ENCODE assay signal across 20 mouse cellular contexts in the genomic region with DNA sequence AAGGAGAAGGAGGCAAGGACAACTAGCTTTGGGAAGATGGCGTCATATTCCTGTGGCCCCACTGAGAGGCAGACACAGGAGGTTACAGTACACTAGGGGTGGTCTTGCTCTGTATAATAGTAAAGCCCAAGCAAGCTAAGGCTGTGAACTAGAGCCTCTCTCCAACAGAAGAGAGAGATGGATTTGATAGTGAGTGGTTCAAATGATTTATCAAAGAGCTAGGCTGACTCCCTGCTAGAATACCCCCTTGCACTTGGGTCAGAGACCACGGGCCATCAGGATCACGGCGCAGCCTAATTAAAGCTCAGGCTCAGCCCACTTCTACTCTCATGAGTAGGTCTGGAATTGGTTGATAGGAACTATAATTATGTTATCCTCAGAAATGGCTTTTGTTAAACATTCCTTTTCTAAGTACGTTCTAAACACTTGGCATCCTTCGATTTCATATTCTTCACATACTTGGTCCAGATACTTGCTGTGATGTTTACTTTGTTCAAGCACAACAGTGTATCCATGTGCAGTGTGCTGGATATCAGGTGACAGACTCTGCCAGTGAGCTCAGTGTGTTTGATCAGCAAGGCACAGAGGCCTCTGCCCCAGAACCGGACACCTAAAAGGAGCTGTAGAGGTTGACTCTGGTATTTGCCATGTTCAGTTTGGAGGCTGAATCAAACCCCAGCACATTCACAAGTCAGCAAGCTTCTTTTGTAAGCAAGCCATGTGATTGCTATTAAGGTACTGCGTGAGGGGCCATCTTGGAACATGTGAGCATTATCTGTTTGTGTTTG.
"Had no signal": no experiment of that assay in that cellular context is flagged by ENCODE, and none has a peak within 500 bp of the region (broad histone marks: within the 10 kb centered on the region; RNA-seq: fewer than 3 reads in every experiment).

No protein-coding gene starts in this region.

- DNase-seq: kidney, adult 11 months; kidney, postnatal 10 days; layer of hippocampus, adult 9-11 months; liver; liver, postnatal 0 days; right cerebral cortex, postnatal 25 days; spleen, adult 18-20 months; thymus, postnatal 25 days had no signal

- ATAC-seq: intestine, embryonic 15.5 days; liver, postnatal 0 days; midbrain, embryonic 13.5 days; midbrain, embryonic 16.5 days had no signal

- H3K4me3 ChIP-seq: intestine, embryonic 15.5 days; layer of hippocampus, adult 2 months; limb, embryonic 10.5 days; limb, embryonic 13.5 days; megakaryocyte, embryonic 14.5 days; midbrain, embryonic 10.5 days; midbrain, embryonic 13.5 days; myocyte; neural tube, embryonic 13.5 days; stomach, embryonic 15.5 days had no signal

- H3K27me3 ChIP-seq: intestine, embryonic 15.5 days; limb, embryonic 13.5 days; midbrain, embryonic 13.5 days; neural tube, embryonic 13.5 days; stomach, embryonic 15.5 days had no signal

- H3K27ac ChIP-seq: intestine, embryonic 15.5 days; layer of hippocampus, adult 2 months; limb, embryonic 10.5 days; limb, embryonic 13.5 days; liver, embryonic 14.5 days; midbrain, embryonic 10.5 days; midbrain, embryonic 13.5 days; neural tube, embryonic 13.5 days; stomach, embryonic 15.5 days had no signal

- H3K9me3 ChIP-seq: intestine, embryonic 15.5 days; limb, embryonic 10.5 days; limb, embryonic 13.5 days; megakaryocyte, embryonic 14.5 days; midbrain, embryonic 10.5 days; midbrain, embryonic 13.5 days; neural tube, embryonic 13.5 days; stomach, embryonic 15.5 days had no signal

- H3K36me3 ChIP-seq: intestine, embryonic 15.5 days; limb, embryonic 10.5 days; midbrain, embryonic 10.5 days; midbrain, embryonic 13.5 days; neural tube, embryonic 13.5 days; stomach, embryonic 15.5 days had no signal

- H3K4me1 ChIP-seq: limb, embryonic 10.5 days; neural tube, embryonic 13.5 days had no signal

- H3K4me2 ChIP-seq: intestine, embryonic 15.5 days; limb, embryonic 13.5 days; midbrain, embryonic 13.5 days; neural tube, embryonic 13.5 days; stomach, embryonic 15.5 days had no signal

- H3K9ac ChIP-seq: intestine, embryonic 15.5 days; limb, embryonic 13.5 days; liver, embryonic 14.5 days; liver, postnatal 0 days; midbrain, embryonic 13.5 days; neural tube, embryonic 13.5 days; stomach, embryonic 15.5 days had no signal
